Mouse (Mus musculus) layer of hippocampus, adult 2 months (tissue): Measurements from ENCODE around the gene Gtdc1. TPM values are rescaled to one million over a fixed set of nuclear protein-coding genes. Genes with fewer than 3 reads are reported as not detected.

ENCODE experiments used
- DNase-seq, 2 experiments: peaks; one replicate each; pipeline ENCODE4 v3.0.0; 2022; ENCODE audit warnings: low spot score in 2 of 2
- H3K27ac ChIP-seq: fragments of 200-600 bp; 2 replicates; pipeline ENCODE4 v1.8.1; 2022
- H3K4me3 ChIP-seq: fragments of 200-600 bp; 2 replicates; pipeline ENCODE4 v1.8.1; 2022; ENCODE audit warnings: mild to moderate bottlenecking
- CTCF ChIP-seq: fragments of 200-600 bp; conservative IDR thresholded peaks from 2 replicates; pipeline ENCODE4 v1.8.1; 2022; ENCODE audit warnings: antibody characterized with exemption, mild to moderate bottlenecking, moderate library complexity
- total RNA-seq, 2 experiments: library from RNA; stranded (reverse); gene quantifications; 2 replicates each; pipeline ENCODE4 v1.2.3; 2021

Gene Gtdc1
- total RNA-seq, 2 experiments from 2014 or later: 65.5 to 69.7 TPM

DNA sequence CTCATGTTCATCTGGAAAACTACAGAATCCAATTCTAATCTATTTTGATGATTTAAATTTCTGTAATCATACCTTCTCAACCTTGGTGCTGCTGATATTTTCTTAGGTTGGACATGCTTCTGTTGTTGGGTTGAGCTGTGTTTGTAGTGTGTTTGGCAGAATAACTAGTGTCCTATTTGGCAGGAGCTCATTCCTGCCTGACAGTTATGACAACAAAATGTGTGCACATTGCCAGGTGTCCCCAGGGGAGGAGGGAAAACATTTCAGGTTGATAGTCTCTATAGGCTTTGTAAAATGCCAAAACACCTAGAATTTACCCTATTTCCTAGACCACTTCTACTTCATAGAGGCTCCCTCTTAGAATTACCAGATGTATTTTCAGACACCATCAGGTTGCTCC is 343.4 kb downstream of the Gtdc1 start:
- DNase-seq: no peak
- no peak overlapping the region for H3K4me3 ChIP-seq
- no peak for TF ChIP-seq CTCF
- no peak overlapping the region for H3K27ac ChIP-seq

DNA sequence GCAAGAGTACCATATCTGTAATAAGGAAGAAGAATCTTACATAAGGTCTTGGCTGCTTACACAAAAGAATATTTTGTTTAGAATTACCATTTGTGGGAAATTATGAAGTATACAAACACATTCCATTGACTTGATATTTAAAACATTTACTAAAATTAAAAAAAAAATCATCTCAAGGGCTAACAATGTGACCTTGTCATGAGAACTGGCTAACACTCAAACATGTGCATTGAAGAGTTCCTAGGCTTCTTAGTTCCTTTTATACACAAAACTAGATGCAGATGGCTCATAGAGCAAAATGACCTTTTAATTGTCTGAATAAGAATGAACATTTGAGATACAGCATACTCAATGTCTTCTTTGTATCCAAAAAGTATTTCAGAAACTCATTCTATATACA is 344.0 kb downstream of the Gtdc1 start:
- TF ChIP-seq CTCF: no peak

DNA sequence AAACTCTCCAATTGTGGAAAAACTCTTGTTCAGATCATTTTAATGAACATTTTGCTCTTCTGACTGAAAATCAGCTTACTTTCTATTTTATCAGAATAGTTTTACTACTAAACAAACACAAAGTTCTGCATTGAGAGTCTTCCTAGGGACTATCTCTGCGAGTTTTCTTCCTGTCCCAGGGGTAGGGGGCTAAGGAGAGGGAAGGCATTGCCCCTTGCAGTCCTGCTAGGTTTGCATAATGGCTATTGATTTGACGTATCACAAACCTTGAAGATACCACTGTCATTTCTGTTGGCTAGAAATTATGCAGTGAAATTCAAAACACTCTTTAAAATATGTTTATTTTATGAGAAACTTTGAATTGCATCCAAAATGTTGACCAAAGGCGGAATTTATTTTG is 355.6 kb downstream of the Gtdc1 start:
- Histone ChIP-seq H3K27ac (peak overlapping the region; percentile 93), H3K4me3 (peak overlapping the region; percentile 41)
- no peak for DNase-seq
- no peak for TF ChIP-seq CTCF

More for the DNA sequence above, 344.0 kb downstream of the Gtdc1 start:
- Histone ChIP-seq H3K27ac (0 out of 2 replicates have a peak overlapping the region, but pooled peaks have one; percentile 0), H3K4me3 (no peak overlapping the region)
- DNase-seq: no peak

DNA sequence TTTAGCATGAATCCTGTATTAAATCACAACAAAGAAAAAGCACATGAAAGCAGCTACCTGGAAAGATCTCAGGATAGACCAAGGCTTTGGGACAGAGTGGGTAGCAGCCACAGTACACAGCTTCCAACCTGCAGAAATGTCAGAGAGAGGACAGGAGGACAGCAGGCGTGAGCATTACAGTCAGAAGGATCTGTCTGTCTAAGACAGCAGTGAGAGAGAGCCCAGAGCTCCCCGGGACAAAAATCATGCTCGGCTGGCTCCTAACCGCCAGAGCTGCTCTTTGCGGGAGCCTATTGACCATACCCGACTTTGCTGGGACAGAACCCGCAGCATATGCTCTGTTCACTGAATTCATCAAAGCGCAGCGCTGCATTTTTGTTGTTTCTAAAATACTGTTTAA is 356.3 kb downstream of the Gtdc1 start:
- TF ChIP-seq CTCF: no peak
- H3K4me3 ChIP-seq: peak overlapping the region; percentile 41
- no peak for DNase-seq
- peak overlapping the region; percentile 93 for H3K27ac ChIP-seq

DNA sequence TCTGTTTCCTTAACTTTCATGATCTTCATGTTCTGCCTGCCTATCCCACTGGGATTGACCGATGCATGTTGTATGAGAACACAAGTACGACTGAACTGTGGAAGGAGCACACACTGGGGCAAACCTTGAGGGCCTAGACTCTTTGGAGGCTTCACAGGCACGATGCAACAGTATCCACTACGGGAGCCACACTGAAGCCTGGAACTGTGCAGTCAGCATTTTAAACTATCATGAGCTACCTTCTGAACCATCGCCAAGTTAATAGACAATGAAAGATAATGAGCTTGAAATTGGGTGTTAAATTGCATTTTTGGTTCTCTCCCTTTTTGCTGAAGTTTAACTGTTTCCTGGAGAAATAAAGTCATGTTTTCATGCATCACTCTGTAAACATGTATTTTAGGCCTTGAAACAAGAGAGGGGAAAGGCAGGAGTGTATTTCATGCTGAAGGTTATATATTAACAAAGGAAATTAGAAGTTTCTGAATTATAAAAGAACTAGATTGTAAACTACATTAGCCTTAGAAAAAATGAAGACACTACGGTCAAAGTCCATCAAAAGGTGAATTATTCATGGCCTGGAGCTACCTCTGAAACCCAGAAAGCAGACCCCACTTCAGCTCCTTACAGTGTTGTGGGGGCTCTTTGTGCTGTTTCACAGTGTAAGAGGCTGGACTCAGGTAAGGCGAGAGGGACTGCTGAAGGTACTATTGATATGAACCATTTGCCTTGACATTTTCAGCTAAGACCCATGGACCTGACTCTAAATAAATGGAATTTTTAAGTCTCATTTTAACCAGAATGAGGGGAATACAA is 358.1 kb downstream of the Gtdc1 start:
- peak overlapping the region; percentile 93 for H3K27ac ChIP-seq
- no peak for TF ChIP-seq CTCF
- no peak for DNase-seq

DNA sequence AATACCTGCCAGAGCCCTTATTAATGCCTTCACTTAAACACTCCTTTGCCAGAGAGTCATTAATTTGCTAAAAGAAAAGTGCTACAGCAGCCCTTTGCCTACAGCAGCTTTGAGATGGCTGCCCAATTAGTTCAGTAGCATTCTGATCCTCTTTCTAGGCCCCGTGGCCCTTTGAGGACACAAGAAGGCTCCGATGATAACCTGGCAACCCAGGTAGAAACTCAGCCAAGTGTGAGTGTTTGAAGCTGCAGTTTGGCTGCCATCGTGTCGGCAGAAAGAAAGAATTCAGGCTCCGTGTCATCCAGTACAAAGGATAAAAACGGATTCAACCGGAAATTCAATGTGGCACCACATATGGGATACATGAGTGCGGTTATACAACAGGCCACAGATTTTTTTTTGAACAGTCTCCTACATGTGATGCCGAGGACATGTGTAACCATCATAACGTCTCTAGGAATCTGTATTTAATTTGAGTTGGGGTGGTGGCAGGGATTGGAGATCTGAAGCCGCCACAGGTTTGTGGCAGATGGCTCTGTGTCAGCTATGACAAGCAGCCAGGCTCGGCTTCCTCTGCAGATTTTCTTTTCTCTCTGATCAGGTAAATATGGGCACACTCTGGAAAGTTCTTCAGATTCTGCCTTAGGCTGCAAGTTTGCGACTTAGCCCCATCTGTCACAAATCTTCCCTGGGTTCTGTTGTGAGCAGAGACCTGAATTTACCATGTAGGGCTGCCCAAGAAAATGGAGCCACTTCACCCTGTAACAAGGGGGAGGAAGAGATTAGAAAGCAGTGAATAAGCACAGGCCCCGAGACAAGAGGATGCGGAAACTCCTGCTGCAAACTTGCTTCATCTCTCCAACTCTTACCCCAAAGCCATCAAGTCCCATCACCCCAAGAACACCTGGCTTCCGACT is 362.4 kb downstream of the Gtdc1 start:
- no peak for TF ChIP-seq CTCF
- H3K4me3 ChIP-seq: no peak overlapping the region
- DNase-seq: peak; percentile 23 to 47
- H3K27ac ChIP-seq: peak overlapping the region; percentile 79

More for the DNA sequence above, 358.1 kb downstream of the Gtdc1 start:
- no peak overlapping the region for H3K4me3 ChIP-seq

DNA sequence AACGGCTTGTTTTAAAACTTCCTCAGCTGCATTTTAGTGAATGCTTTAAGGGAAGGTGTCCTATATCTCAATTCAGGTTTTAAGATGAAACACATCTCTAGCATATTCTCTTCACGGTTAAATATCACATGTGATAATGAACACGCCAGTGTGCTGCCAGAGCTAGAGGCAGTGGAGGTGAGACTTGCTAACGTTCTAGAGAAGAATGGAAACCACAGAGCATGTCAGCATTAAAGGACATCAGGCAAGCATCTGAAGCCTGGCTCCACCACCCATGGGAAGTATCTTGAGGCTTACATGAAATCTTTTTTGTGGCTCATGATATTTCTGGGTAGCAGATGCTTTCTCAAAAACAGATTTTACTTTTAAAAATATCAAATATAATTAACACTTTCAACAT is 365.7 kb downstream of the Gtdc1 start:
- no peak overlapping the region for H3K4me3 ChIP-seq
- 0 out of 2 replicates have a peak overlapping the region, but pooled peaks have one; percentile 14 for H3K27ac ChIP-seq
- DNase-seq: no peak
- no peak for TF ChIP-seq CTCF

DNA sequence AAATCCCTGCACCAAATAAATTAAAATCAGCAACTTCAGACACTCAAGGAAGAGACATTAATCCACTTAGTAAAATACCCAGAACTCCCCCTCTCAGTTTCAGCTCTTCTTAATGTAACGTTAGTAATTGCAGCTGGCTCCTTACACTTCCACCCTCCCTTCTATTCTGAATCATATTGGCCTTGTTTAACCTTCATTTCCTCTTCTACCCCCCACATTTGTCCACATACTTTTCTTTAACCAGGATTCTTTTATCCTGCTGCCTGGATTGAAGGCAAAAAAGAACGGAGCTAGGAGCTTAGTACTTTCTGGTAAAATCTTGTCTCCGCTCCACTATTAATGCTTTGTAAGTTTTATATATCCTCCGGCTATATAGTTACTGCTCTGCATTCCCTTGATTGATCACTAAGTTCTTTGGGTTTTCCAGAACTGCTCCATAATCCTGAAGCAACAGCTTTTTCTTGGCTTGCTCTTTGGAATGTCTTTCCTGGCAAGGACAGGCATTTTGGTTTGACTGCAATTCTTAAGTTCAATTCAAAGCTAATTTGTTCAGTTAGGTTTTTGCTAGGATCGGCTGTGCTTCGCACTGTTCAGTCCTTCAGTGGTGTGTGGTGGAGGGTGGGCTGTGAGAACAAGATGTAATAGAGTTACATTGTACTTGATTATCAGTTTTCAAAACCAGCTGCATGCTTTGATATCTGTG is 368.1 kb downstream of the Gtdc1 start:
- no peak for DNase-seq
- TF ChIP-seq CTCF: no peak
- H3K4me3 ChIP-seq: no peak overlapping the region
- H3K27ac ChIP-seq: peak overlapping the region; percentile 88

DNA sequence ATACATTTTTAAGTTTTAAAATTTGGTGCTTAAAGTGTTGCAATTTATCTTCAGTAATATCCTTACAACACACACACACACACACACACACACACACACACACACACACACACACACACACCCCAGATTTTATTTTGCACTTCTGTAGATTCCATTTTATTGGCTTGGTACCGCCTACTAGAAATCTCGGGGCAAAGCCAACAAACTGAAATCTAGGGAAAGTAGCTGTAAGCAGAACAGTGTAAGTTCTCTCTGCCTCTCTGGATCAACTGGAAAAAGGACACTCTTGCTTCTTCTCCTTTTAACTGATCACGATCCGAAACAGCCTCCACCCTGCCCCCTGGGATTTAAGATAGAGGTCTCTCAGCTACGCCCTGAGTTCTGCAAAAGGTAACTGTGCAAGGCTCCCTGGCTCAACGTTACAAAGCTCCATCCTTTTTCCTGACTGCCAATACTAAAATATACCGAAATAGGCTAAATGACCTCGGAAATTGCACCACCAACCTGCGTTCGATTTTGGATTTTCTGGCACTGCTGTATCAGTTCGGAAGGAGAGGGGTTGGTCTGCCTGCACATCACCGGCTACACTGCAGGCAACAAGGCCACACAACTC is 369.7 kb downstream of the Gtdc1 start:
- Histone ChIP-seq H3K4me3 (peak overlapping the region; percentile 63), H3K27ac (peak overlapping the region; percentile 93)
- no peak for DNase-seq
- TF ChIP-seq CTCF: no peak

DNA sequence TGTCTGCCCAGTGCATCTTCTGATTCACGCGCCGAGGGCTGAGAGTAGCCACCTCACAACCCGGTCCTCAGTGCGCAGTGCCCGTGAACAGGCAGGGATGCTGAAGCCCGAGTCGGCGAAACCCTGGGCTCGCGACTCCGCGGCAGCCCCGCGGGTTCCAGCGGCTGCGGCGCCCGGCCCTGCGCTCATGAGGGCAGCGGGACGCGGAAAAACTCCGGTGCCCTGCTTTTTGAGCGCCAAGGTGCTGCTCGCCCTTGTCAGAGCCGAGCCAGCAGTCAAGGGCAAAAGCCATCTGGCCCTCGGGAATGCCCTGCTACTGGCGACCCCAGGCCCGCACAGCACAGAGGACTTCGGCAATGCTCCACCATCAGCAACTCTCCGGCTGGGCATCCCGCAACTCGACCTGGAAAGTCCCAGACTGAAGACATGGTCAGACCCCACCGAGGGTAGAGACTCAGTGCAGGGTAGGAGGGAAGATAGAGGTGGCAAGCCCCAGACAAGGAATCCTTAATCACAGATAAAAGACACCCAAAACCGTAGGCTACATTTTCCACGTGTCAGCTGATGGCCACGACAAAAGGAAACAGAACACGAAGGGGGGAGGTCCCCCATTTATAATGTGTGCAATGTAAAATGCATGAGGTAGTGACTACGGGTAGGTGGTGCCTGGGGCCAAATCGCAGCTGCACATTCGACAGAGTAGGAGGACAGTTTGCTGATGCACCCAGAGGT is 370.4 kb downstream of the Gtdc1 start:
- peak overlapping the region; percentile 63 for H3K4me3 ChIP-seq
- no peak for TF ChIP-seq CTCF
- DNase-seq: peak in 1 of 2 experiments; percentile 20
- peak overlapping the region; percentile 93 for H3K27ac ChIP-seq

DNA sequence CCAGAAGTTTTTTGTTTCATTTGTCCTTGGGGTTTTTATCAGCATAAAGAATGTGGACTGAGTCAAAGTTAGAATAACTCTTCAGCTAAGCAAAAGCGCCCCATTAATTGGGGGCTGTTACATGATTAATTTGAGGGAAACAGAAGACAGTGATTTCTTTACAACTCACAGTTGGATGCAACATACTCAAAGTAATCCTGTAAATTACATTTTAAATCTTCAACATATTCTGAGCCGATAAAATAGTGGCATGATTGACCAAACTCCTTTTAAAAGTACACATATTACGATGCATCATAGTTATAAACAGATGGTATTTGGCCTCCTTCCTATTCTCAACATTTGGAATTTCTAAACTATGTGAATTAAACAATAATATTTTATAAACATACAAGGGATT is 372.7 kb downstream of the Gtdc1 start:
- no peak for TF ChIP-seq CTCF

DNA sequence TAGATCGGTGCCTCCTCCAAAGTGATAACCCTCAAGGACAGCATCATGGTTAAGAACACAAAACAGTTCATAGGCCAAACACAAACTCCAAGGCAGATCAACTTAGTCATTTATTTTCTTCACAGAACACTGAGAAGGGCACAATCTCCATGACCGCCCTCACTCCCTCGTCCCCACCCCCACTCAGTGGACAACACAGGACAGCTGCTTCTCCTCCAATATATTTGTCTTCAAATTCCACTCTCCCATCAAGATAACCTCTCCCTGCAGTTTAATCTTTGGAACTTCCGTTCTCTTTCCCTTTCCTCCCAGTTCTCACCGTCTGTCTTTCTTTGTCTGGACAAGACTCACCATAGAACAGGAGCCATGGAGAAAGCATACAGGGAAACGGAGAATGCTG is 378.1 kb downstream of the Gtdc1 start:
- no peak overlapping the region for H3K27ac ChIP-seq
- no peak for TF ChIP-seq CTCF
- no peak for DNase-seq
- no peak overlapping the region for H3K4me3 ChIP-seq

More for the DNA sequence above, 372.7 kb downstream of the Gtdc1 start:
- no peak overlapping the region for H3K4me3 ChIP-seq
- H3K27ac ChIP-seq: no peak overlapping the region
- DNase-seq: no peak
